Mouse (Mus musculus) limb, embryonic 13.5 days (tissue): ENCODE results near the gene Tnfaip1. TPM values are rescaled to one million over a fixed set of nuclear protein-coding genes. Genes with fewer than 3 reads are reported as not detected.
"Not testable (repeated sequence)": the region's sequence is repeated elsewhere in the genome, so short reads cannot be mapped to it uniquely, and the experiment has no call there.

Experiments
- ATAC-seq: fragments of 200-750 bp; cut with Nextera tagmentation; 2 replicates; pipeline ENCODE4 v1.8.0; 2017; ENCODE audit warnings: low read depth, moderate number of reproducible peaks, moderate TSS enrichment; ENCODE audit not compliant: low FRiP score
- H3K27ac ChIP-seq: fragments of 300-500 bp; sonication (generic); 2 replicates; pipeline ENCODE4 v1.5.1; 2015; ENCODE audit warnings: inconsistent platforms, mild to moderate bottlenecking, moderate library complexity
- H3K27me3 ChIP-seq: fragments of 300-500 bp; sonication (generic); 2 replicates; pipeline ENCODE4 v1.6.1; 2015; ENCODE audit warnings: mild to moderate bottlenecking, inconsistent platforms
- H3K36me3 ChIP-seq: fragments of 300-500 bp; sonication (generic); 2 replicates; pipeline ENCODE4 v1.6.1; 2015; ENCODE audit warnings: inconsistent platforms, mild to moderate bottlenecking, moderate library complexity
- H3K4me1 ChIP-seq: fragments of 300-500 bp; sonication (generic); 2 replicates; pipeline ENCODE4 v1.6.1; 2015; ENCODE audit warnings: inconsistent platforms
- H3K4me2 ChIP-seq: fragments of 300-500 bp; sonication (generic); replicated peaks from 2 replicates; pipeline ENCODE4 v1.6.1; 2015; ENCODE audit warnings: inconsistent platforms, mild to moderate bottlenecking, moderate library complexity
- H3K4me3 ChIP-seq: fragments of 300-500 bp; sonication (generic); 2 replicates; pipeline ENCODE4 v1.5.1; 2015; ENCODE audit warnings: moderate library complexity, mild to moderate bottlenecking, inconsistent platforms
- H3K9ac ChIP-seq: fragments of 300-500 bp; sonication (generic); 2 replicates; pipeline ENCODE4 v1.6.1; 2015; ENCODE audit warnings: mild to moderate bottlenecking, inconsistent platforms
- H3K9me3 ChIP-seq: fragments of 300-500 bp; sonication (generic); 2 replicates; pipeline ENCODE4 v1.6.1; 2016; ENCODE audit warnings: inconsistent platforms
- WGBS: fragments of 180-500 bp; shearing (Covaris S2); methylation state at CpG from one replicate; pipeline ENCODE4 v1.1.7; 2015; 5-methylcytosine and 5-hydroxymethylcytosine counted together
- polyA plus RNA-seq: library from polyadenylated mRNA; unstranded; fragments of >200 nt; fragmentation: Nextera tagmentation; extraction: Ambion mirVana; gene quantifications from 2 replicates; pipeline ENCODE4 v1.2.1, GENCODE M21; 2015

Tnfaip1 gene
- polyA plus RNA-seq, 1 experiment from 2014 or later: 84.8 TPM

DNA sequence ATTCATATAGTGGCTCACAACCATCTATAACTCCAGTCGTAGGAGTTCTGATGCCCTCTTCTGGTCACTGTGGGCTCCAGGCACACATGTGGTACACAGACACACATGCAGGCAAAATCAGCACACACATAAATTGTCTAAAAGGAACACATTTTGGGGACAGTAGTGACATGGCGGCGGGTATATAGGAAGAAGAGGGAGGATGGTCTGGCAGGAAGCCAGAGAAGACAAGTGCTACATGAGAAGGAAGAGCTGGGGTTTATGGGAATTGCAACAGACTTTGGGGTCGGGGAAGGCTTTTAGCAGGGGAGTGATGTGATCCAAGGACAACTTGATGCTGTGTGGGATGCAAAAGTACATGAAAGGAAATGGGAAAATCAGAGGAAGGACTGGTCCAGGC is 1.6 kb downstream of the Tnfaip1 start:
- H3K9me3 ChIP-seq: no peaks in the 10 kb centered on the region
- no peak overlapping the region for H3K27ac ChIP-seq
- peak overlapping the region; percentile 79 for H3K9ac ChIP-seq
- H3K4me1 ChIP-seq: peaks cover 26% of the 10 kb centered on the region
- ATAC-seq: no peak
- H3K4me2 ChIP-seq: peak overlapping the region; percentile 82
- peak overlapping the region; percentile 84 for H3K4me3 ChIP-seq
- H3K36me3 ChIP-seq: peaks cover 33% of the 10 kb centered on the region
- no peaks in the 10 kb centered on the region for H3K27me3 ChIP-seq
- 84% methylated on average over 4 of the region's 4 CpGs for WGBS

DNA sequence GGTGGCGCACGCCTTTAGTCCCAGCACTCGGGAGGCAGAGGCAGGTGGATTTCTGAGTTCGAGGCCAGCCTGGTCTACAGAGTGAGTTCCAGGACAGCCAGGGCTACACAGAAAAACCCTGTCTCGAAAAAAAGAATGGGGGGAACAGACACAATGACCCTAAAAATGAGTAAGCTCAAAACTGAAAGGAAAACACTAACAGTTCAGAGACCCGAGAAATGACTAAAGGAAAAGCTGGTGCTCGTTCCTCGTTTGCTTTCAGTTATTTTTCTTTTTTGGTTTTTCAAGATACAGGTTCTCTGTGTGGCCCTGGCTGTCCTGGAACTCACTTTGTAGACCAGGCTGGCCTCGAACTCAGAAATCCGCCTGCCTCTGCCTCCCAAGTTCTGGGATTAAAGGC is 4.6 kb downstream of the Tnfaip1 start:
- H3K9ac ChIP-seq, H3K27ac ChIP-seq: not testable (repeated sequence)

DNA sequence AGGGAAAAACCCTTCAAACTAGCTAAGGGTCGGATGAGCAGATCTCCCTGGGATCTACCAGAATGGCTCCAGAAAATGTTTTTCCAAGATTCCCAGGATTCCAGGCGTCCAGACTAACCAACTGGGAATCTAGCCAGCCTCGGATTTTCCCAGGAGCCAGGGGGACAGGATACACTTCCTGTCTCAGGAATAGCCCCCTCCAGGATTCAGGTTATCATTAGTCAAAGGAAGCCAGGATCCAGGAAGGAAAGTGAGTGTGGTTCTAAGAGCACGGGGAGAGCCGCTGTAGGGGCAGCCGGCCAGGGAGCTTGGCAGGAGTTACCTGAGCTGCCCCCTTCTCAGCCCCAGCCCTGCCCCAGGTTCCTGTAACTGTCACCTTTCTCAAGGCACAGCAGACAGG is 5.1 kb downstream of the Tnfaip1 start:
- Histone ChIP-seq H3K27ac (no peak overlapping the region), H3K9ac (no peak overlapping the region), H3K4me3 (no peak overlapping the region), H3K27me3 (no peaks in the 10 kb centered on the region), H3K4me2 (no peak overlapping the region), H3K36me3 (peaks cover 56% of the 10 kb centered on the region), H3K9me3 (no peaks in the 10 kb centered on the region), H3K4me1 (peaks cover 12% of the 10 kb centered on the region)
- no peak for ATAC-seq
- WGBS: 77% methylated on average over 6 of the region's 6 CpGs

More for the DNA sequence above, 4.6 kb downstream of the Tnfaip1 start:
- not testable (repeated sequence) for H3K9me3 ChIP-seq, ATAC-seq, H3K27me3 ChIP-seq, H3K4me3 ChIP-seq, H3K4me2 ChIP-seq
- H3K4me1 ChIP-seq: peaks cover 12% of the 10 kb centered on the region
- WGBS: 89% methylated on average over 10 of the region's 10 CpGs
- H3K36me3 ChIP-seq: peaks cover 51% of the 10 kb centered on the region

DNA sequence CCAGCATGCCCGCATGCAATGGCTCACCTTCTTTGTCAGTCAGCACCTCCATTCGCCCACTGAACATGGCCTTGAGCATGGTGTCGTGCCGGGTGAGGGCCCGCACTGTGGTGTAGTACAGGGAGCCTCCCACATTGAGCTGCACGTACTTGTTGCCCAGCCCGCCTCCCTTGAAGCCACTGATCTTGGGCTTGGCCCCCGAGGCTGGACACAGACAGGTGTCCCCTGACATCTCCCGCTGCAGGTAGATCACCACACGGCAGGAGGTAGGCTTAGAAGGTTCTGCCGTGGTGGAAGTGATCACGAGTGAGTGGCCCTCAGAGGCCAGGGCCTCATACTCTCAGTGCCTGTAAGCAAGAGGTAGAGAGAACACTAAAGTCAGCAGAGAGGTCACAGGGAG is 6.1 kb downstream of the Tnfaip1 start:
- WGBS: 93% methylated on average over 12 of the region's 12 CpGs
- peaks cover 9% of the 10 kb centered on the region for H3K4me1 ChIP-seq
- H3K4me2 ChIP-seq: no peak overlapping the region
- no peaks in the 10 kb centered on the region for H3K27me3 ChIP-seq
- no peaks in the 10 kb centered on the region for H3K9me3 ChIP-seq
- H3K27ac ChIP-seq: no peak overlapping the region
- no peak overlapping the region for H3K4me3 ChIP-seq
- H3K36me3 ChIP-seq: peaks cover 66% of the 10 kb centered on the region
- H3K9ac ChIP-seq: no peak overlapping the region
- ATAC-seq: no peak

DNA sequence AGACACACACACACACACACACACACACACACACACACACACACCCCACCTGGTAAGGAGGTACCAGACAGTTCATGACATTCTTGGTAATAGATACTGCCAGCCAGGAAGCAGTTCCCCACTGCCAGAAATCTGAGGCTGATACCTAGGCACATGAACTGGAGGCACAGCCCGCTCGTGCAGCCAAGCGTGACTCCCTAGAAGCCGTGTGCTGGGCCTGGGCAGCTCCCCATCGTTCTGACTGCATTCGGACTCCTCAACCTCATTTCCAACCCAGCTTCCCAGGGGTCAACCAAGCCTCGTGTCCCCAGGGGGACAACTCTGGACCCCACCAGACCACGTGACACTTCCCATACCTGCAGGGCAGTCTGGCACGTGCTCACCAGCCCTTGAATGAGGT is 7.4 kb downstream of the Tnfaip1 start:
- Histone ChIP-seq H3K27me3 (no peaks in the 10 kb centered on the region), H3K9me3 (no peaks in the 10 kb centered on the region), H3K36me3 (peaks cover 79% of the 10 kb centered on the region), H3K4me1 (no peaks in the 10 kb centered on the region), H3K4me3 (no peak overlapping the region), H3K4me2 (no peak overlapping the region), H3K27ac (no peak overlapping the region), H3K9ac (no peak overlapping the region)
- WGBS: 91% methylated on average over 9 of the region's 9 CpGs
- no peak for ATAC-seq

DNA sequence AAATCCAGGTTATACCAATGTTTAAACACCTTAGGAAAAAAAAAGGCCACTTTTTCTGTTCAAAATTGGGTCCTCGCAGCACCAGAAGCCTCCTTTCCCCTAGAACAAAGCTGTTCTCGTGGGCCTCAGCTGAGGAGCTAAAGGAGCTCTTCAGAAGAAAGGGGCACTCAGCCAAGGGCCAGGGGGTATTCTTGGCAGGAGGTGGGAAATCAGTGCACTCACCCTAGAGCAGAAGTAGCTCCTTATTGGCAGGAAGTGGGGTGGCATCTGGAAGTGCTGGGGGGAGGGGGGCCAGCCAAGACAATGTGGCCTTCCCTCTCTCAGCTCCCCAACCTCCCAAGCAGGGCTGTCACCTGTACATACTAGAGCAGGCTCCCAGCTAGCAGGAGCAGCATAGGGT is 11.3 kb downstream of the Tnfaip1 start:
- WGBS: 81% methylated on average over 2 of the region's 2 CpGs

DNA sequence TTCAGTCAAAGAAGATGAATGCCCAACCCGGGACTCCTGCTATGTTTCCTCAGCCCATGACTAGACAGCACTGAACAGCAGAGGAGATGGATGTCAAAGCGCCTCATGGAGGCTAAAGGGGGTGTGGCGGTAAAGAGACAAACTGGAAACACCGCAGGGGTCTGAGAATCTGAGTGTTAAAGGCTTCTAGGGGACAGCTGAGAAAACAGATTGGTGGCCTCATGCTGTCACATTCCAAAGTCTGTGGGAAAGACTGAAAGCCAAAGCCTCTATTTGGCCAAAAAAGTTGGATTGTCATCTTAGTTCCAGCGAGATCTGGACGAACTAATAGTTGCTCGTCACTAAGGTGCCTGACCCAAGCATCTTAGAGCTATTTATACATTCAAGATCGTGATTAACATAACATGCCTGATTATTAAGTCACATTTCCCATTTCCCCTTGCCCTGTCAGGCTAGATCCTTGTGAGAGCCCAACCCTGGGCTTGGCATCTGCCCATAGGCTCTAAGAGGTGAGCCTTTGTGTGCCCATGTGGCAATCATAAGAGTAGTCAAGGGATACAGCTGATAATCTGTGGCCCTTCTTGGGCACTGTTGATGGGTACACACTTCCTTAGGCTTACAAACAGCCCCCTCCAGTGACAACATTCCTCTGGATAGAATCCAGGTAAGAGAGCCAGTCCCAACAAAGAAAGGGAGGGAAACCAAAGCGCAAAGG is 12.7 kb downstream of the Tnfaip1 start:
- Histone ChIP-seq H3K9me3 (no peaks in the 10 kb centered on the region), H3K36me3 (peaks cover 100% of the 10 kb centered on the region), H3K27me3 (no peaks in the 10 kb centered on the region), H3K4me2 (no peak overlapping the region), H3K4me1 (no peaks in the 10 kb centered on the region), H3K27ac (no peak overlapping the region), H3K4me3 (no peak overlapping the region), H3K9ac (no peak overlapping the region)
- 90% methylated on average over 9 of the region's 9 CpGs for WGBS
- no peak for ATAC-seq

More for the DNA sequence above, 11.3 kb downstream of the Tnfaip1 start:
- H3K27ac ChIP-seq: no peak overlapping the region
- H3K4me1 ChIP-seq: no peaks in the 10 kb centered on the region
- ATAC-seq: no peak
- H3K36me3 ChIP-seq: peaks cover 100% of the 10 kb centered on the region
- H3K4me2 ChIP-seq: no peak overlapping the region
- no peak overlapping the region for H3K4me3 ChIP-seq
- no peaks in the 10 kb centered on the region for H3K9me3 ChIP-seq
- H3K27me3 ChIP-seq: no peaks in the 10 kb centered on the region
- no peak overlapping the region for H3K9ac ChIP-seq

DNA sequence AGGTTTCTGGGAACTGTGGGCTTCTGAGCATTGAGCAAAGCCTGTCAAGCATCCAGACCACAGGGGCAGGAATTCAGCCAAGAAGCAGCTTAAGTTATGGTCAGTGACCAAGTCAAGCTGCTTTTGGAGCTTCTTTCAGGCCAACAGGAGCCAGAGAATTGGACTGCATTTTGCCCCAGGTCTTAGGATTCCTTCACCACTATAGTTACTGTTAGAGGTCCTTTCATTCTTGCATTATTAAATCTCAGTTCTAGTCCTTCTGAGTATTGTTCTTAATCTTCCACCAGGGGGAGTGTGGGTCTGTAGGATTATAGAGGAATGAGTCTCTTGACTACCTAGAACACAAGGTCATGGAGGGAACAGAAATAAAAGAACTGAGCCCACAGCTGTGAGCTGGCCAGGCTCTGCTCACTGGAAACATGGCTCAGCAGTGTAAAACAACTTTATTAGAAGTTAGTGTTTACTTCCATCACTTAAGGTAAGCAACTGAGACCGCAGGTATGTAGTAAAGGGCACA is 13.6 kb downstream of the Tnfaip1 start:
- Histone ChIP-seq H3K36me3 (peaks cover 100% of the 10 kb centered on the region), H3K9ac (no peak overlapping the region)

DNA sequence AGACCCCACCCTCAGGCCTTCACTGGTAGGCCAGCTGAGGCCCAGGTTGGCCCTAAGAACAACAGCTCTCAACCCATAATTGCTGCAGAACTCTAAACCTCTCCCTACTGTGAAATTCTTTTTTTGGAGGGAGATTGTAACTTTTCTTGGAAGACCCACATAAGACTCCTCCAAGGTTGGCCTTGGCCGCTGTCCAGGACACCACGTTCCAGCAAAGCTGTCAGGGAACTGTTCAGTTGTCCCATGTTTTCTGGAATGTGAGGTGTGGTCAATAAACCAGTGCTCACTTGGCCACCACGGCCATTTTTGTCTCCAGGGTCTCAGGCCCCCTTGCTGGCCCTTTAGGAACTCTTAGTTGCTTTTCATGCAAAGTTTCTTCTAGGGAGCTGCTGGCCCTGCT is 14.3 kb downstream of the Tnfaip1 start:
- H3K36me3 ChIP-seq: peaks cover 96% of the 10 kb centered on the region
- 90% methylated on average over 3 of the region's 3 CpGs for WGBS
- H3K27ac ChIP-seq: no peak overlapping the region
- H3K4me1 ChIP-seq: no peaks in the 10 kb centered on the region
- no peaks in the 10 kb centered on the region for H3K9me3 ChIP-seq
- no peak overlapping the region for H3K9ac ChIP-seq
- no peak for ATAC-seq
- H3K4me3 ChIP-seq: no peak overlapping the region
- no peaks in the 10 kb centered on the region for H3K27me3 ChIP-seq
- H3K4me2 ChIP-seq: no peak overlapping the region

More for the DNA sequence above, 13.6 kb downstream of the Tnfaip1 start:
- H3K4me3 ChIP-seq: no peak overlapping the region
- H3K4me2 ChIP-seq: no peak overlapping the region
- no peak overlapping the region for H3K27ac ChIP-seq
- H3K4me1 ChIP-seq: no peaks in the 10 kb centered on the region
- H3K27me3 ChIP-seq: no peaks in the 10 kb centered on the region
- ATAC-seq: no peak
- no peaks in the 10 kb centered on the region for H3K9me3 ChIP-seq
- WGBS: 89% methylated on average over 1 of the region's 1 CpGs

DNA sequence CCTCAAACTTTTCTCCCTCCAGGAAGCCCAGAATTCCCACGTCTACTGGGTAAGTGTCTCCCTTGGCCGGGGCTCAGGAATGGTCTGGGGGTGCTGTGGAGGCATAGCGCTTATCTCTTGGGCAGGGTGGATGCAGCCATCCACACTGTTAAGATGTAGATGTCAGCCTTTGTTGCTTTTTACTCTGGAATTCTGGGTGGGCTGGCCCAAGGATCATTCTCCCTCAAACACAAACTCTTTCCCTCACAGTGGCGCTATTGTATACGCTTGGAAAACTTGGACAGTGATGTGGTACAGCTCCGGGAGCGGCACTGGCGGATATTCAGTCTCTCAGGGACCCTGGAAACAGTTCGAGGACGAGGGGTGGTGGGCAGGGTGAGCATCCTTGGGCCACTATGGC is 17.2 kb downstream of the Tnfaip1 start:
- no peak overlapping the region for H3K4me3 ChIP-seq
- 95% methylated on average over 10 of the region's 10 CpGs for WGBS
- H3K4me1 ChIP-seq: no peaks in the 10 kb centered on the region
- no peak for ATAC-seq
- no peak overlapping the region for H3K9ac ChIP-seq
- H3K36me3 ChIP-seq: peaks cover 94% of the 10 kb centered on the region
- no peaks in the 10 kb centered on the region for H3K27me3 ChIP-seq
- H3K4me2 ChIP-seq: no peak overlapping the region
- H3K9me3 ChIP-seq: no peaks in the 10 kb centered on the region
- peak overlapping the region; percentile 15; the same call in 1 of the 2 replicates for H3K27ac ChIP-seq

DNA sequence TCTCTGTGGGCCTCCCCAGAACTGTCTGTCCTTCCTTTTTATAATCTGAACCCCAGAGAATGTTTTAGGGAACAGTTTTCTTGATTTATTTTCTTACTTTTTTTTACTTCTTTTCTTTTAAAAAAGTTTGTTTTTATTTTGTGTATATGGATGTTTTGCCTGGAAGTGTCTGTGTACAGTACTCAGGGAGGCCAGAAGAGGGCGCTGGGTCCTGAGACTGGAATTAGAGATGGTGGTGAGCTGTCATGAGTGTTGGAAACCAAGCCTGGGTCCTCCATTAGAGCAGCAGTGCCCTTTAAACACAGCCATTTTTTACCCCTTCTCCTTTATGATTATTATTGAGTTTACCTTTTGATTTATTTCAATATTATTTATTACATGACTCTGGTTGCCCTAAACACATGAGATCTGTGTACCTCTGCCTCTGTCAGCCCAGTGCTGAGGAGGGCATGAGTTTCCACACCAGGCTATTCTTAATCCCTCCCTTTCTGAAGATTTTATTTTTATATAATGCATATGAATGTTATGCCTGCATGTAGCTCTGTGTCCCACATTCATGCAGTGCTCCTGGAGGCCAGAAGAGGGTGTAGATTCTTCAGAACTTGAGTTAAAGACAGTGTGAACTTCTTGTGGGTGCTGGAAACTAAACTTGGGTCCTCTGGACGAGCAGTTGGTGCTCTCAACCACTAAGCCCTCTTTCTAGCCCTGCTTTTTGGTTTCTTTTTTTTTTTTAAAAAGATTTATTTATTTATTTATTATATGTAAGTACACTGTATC is 20.4 kb downstream of the Tnfaip1 start:
- Histone ChIP-seq H3K4me3 (no peak overlapping the region), H3K4me2 (no peak overlapping the region), H3K27me3 (no peaks in the 10 kb centered on the region), H3K4me1 (peaks cover 15% of the 10 kb centered on the region), H3K9me3 (no peaks in the 10 kb centered on the region), H3K27ac (no peak overlapping the region), H3K36me3 (peaks cover 66% of the 10 kb centered on the region), H3K9ac (no peak overlapping the region)
- 56% methylated on average over 2 of the region's 2 CpGs for WGBS
- ATAC-seq: no peak

DNA sequence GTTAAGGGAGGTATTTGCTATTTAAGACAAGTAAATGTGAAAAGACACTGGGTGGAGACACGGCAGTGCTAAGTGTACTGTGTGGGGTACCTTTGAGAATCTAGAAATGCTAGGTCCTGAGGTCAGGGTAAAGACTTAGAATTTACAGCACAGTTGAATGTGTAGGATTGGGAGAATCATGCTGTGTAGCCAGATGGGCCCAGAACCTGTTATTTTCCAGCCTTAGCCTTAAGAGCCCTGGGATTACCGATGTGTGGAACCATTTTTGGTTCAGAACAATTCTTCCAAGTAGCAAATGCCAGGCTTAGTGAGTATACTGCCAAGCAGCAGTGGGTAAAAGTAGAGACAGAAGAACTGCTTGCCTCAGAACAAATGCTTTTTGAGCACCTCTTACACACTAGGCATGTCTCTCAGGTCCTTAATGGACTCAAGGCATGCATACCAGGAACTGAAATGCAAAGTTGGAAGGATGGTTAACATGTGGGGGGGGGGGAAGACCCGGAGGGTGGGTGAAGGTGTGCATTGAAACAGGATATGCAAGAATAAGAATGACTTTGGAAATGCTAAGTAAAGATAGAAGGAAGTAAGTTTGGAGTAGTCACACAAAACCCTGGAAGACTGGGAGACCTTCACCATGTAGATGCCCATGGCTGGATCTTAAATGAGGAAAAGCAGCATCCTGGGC is 22.9 kb downstream of the Tnfaip1 start:
- H3K4me2 ChIP-seq: peak overlapping the region; percentile 89
- peaks cover 16% of the 10 kb centered on the region for H3K4me1 ChIP-seq
- H3K36me3 ChIP-seq: peaks cover 54% of the 10 kb centered on the region
- H3K4me3 ChIP-seq: peak overlapping the region; percentile 92
- no peaks in the 10 kb centered on the region for H3K27me3 ChIP-seq
- ATAC-seq: no peak
- H3K9ac ChIP-seq: peak overlapping the region; percentile 98
- no peak overlapping the region for H3K27ac ChIP-seq
- no peaks in the 10 kb centered on the region for H3K9me3 ChIP-seq
- 81% methylated on average over 3 of the region's 3 CpGs for WGBS
